Mouse (Mus musculus) neural tube, embryonic 13.5 days (tissue): ENCODE data around the gene Adcy7. TPM values are rescaled to one million over a fixed set of nuclear protein-coding genes. Genes with fewer than 3 reads are reported as not detected.

Experiments
- ATAC-seq: fragments of 200-750 bp; cut with Nextera tagmentation; 2 replicates; pipeline ENCODE4 v1.8.0; 2017; ENCODE audit warnings: low read depth, mild to moderate bottlenecking, moderate TSS enrichment, moderate library complexity
- H3K27ac ChIP-seq: fragments of 300-500 bp; sonication (generic); replicated peaks from 2 replicates; pipeline ENCODE4 v1.5.1; 2015; ENCODE audit warnings: moderate library complexity, mild to moderate bottlenecking, inconsistent platforms
- H3K27me3 ChIP-seq: fragments of 300-500 bp; sonication (generic); 2 replicates; pipeline ENCODE4 v1.6.1; 2015; ENCODE audit warnings: mild to moderate bottlenecking, inconsistent platforms
- H3K36me3 ChIP-seq: fragments of 300-500 bp; sonication (generic); 2 replicates; pipeline ENCODE4 v1.6.1; 2015; ENCODE audit warnings: mild to moderate bottlenecking, inconsistent platforms
- H3K4me1 ChIP-seq: fragments of 300-500 bp; sonication (generic); replicated peaks from 2 replicates; pipeline ENCODE4 v1.6.1; 2015; ENCODE audit warnings: inconsistent platforms
- H3K4me2 ChIP-seq: fragments of 300-500 bp; sonication (generic); 2 replicates; pipeline ENCODE4 v1.6.1; 2015; ENCODE audit warnings: inconsistent platforms, mild to moderate bottlenecking, moderate library complexity
- H3K4me3 ChIP-seq: fragments of 300-500 bp; sonication (generic); 2 replicates; pipeline ENCODE4 v1.5.1; 2015; ENCODE audit warnings: mild to moderate bottlenecking, inconsistent platforms
- H3K9ac ChIP-seq: fragments of 300-500 bp; sonication (generic); 2 replicates; pipeline ENCODE4 v1.6.1; 2015; ENCODE audit warnings: moderate library complexity, mild to moderate bottlenecking, inconsistent platforms
- H3K9me3 ChIP-seq: fragments of 300-500 bp; sonication (generic); 2 replicates; pipeline ENCODE4 v1.6.1; 2016; ENCODE audit warnings: inconsistent platforms
- WGBS: fragments of 180-500 bp; shearing (Covaris S2); methylation state at CpG from one replicate; pipeline ENCODE4 v1.1.7; 2015; 5-methylcytosine and 5-hydroxymethylcytosine counted together
- polyA plus RNA-seq: library from polyadenylated mRNA; unstranded; fragments of >200 nt; fragmentation: Nextera tagmentation; extraction: Ambion mirVana; gene quantifications from 2 replicates; pipeline ENCODE4 v1.2.1, GENCODE M21; 2015

Adcy7 gene
- polyA plus RNA-seq, 1 experiment from 2014 or later = 3.2 TPM

GRCm38 (mm10) chr8:88279220-88279619, 7.0 kb downstream of the Adcy7 start:
- Histone ChIP-seq H3K36me3 (no peaks in the 10 kb centered on the region), H3K4me2 (no peak overlapping the region), H3K4me1 (no peaks in the 10 kb centered on the region), H3K9ac (no peak overlapping the region), H3K9me3 (no peaks in the 10 kb centered on the region), H3K4me3 (no peak overlapping the region), H3K27ac (no peak overlapping the region), H3K27me3 (0 out of 2 replicates have a peak, but pooled peaks cover 2% of the 10 kb centered on the region)
- WGBS = 65% methylated on average over 5 of the region's 5 CpGs
- no peak for ATAC-seq

- no peaks in the 10 kb centered on the region for H3K36me3 ChIP-seq
- no peak overlapping the region for H3K27ac ChIP-seq
- no peak overlapping the region for H3K4me2 ChIP-seq
- H3K9me3 ChIP-seq = no peaks in the 10 kb centered on the region
- H3K27me3 ChIP-seq = no peaks in the 10 kb centered on the region
- no peak overlapping the region for H3K9ac ChIP-seq
- WGBS = 75% methylated on average over 6 of the region's 6 CpGs
- H3K4me3 ChIP-seq = no peak overlapping the region
- no peak for ATAC-seq
- H3K4me1 ChIP-seq = peaks cover 2% of the 10 kb centered on the region; the same call in 1 of the 2 replicates
Observed at GRCm38 (mm10) chr8:88279670-88280069, 7.5 kb downstream of the Adcy7 start.

DNA sequence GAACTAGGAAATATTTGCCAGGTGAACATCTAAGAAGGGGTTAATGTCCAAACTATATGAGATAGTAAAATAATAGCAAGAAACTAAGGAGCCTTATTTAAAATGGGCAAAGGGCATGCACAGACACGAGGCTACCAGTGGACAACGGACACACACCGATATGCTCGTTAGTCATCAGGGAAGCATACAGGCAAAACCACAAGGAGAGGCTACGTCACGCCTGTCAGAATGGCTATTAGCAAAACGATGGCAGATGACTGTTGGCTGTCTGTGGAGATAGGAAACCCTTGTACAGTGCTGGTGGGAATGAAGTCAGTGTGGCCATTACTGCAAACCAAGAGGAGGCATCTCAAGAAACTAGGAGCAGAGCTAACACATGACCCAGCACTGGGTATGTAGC, 8.7 kb downstream of the Adcy7 start:
- no peaks in the 10 kb centered on the region for H3K27me3 ChIP-seq
- no peak overlapping the region for H3K4me2 ChIP-seq
- no peak overlapping the region for H3K4me3 ChIP-seq
- ATAC-seq = no peak
- 84% methylated on average over 7 of the region's 7 CpGs for WGBS
- no peaks in the 10 kb centered on the region for H3K9me3 ChIP-seq
- H3K36me3 ChIP-seq = no peaks in the 10 kb centered on the region
- H3K9ac ChIP-seq = no peak overlapping the region
- no peak overlapping the region for H3K27ac ChIP-seq
- H3K4me1 ChIP-seq = peaks cover 5% of the 10 kb centered on the region; the same call in 1 of the 2 replicates

GRCm38 (mm10) chr8:88282684-88283083, 10.5 kb downstream of the Adcy7 start:
- 62% methylated on average over 8 of the region's 8 CpGs for WGBS
- no peaks in the 10 kb centered on the region for H3K36me3 ChIP-seq
- H3K4me3 ChIP-seq = no peak overlapping the region
- ATAC-seq = no peak
- peaks cover 5% of the 10 kb centered on the region; the same call in 1 of the 2 replicates for H3K4me1 ChIP-seq
- H3K9me3 ChIP-seq = no peaks in the 10 kb centered on the region
- H3K27me3 ChIP-seq = no peaks in the 10 kb centered on the region
- H3K9ac ChIP-seq = no peak overlapping the region
- no peak overlapping the region for H3K27ac ChIP-seq
- no peak overlapping the region for H3K4me2 ChIP-seq

- Histone ChIP-seq H3K4me2 (no peak overlapping the region), H3K4me3 (no peak overlapping the region), H3K36me3 (no peaks in the 10 kb centered on the region), H3K4me1 (peaks cover 7% of the 10 kb centered on the region; the same call in 1 of the 2 replicates), H3K9me3 (no peaks in the 10 kb centered on the region), H3K27me3 (no peaks in the 10 kb centered on the region), H3K9ac (no peak overlapping the region), H3K27ac (no peak overlapping the region)
- 86% methylated on average over 13 of the region's 13 CpGs for WGBS
- ATAC-seq = no peak
Observed at GRCm38 (mm10) chr8:88283243-88284115, 11.3 kb downstream of the Adcy7 start.

GRCm38 (mm10) chr8:88284738-88285137, 12.5 kb downstream of the Adcy7 start:
- H3K4me1 ChIP-seq = peaks cover 7% of the 10 kb centered on the region; the same call in 1 of the 2 replicates
- no peaks in the 10 kb centered on the region for H3K9me3 ChIP-seq
- H3K36me3 ChIP-seq = no peaks in the 10 kb centered on the region
- ATAC-seq = no peak
- no peak overlapping the region for H3K4me2 ChIP-seq
- H3K4me3 ChIP-seq = no peak overlapping the region
- 61% methylated on average over 7 of the region's 7 CpGs for WGBS
- no peak overlapping the region for H3K9ac ChIP-seq
- H3K27me3 ChIP-seq = no peaks in the 10 kb centered on the region
- H3K27ac ChIP-seq = no peak overlapping the region

GRCm38 (mm10) chr8:88285469-88286356, 13.5 kb downstream of the Adcy7 start:
- Histone ChIP-seq H3K27me3 (no peaks in the 10 kb centered on the region), H3K4me2 (no peak overlapping the region), H3K36me3 (no peaks in the 10 kb centered on the region), H3K27ac (no peak overlapping the region), H3K9me3 (no peaks in the 10 kb centered on the region), H3K9ac (no peak overlapping the region), H3K4me3 (no peak overlapping the region), H3K4me1 (peaks cover 7% of the 10 kb centered on the region; the same call in 1 of the 2 replicates)
- 91% methylated on average over 8 of the region's 8 CpGs for WGBS
- ATAC-seq = no peak

DNA sequence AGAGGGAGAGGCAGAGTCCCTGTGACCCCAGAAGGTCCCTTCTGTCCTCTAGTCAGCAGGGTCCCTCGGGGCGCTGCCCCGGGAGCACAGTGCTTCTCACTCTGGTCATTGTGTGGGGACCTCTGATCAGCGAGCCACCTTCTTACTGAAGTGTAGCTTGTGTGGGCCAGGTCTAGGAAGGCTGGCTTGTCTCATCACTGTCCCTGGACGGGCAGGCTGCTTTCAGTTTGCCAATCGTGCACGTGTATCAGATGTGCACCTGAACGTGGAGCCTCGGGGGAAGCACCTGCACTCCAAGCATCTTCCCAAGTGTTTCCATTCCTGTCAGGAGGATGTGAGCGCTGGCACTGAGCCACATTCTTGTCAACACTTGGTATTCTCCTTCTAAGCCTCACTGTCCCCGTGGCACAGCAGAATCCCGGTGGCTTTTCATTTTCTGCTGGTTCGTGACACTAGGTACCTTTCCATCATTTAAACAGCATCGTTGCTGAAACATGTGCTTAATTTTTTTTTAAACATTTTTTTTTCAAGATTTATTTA, 14.3 kb downstream of the Adcy7 start:
- no peak overlapping the region for H3K4me2 ChIP-seq
- WGBS = 89% methylated on average over 14 of the region's 14 CpGs
- H3K9me3 ChIP-seq = no peaks in the 10 kb centered on the region
- H3K27me3 ChIP-seq = no peaks in the 10 kb centered on the region
- no peak for ATAC-seq
- H3K4me3 ChIP-seq = no peak overlapping the region
- H3K36me3 ChIP-seq = no peaks in the 10 kb centered on the region
- no peak overlapping the region for H3K27ac ChIP-seq
- no peak overlapping the region for H3K9ac ChIP-seq
- H3K4me1 ChIP-seq = peaks cover 7% of the 10 kb centered on the region; the same call in 1 of the 2 replicates

DNA sequence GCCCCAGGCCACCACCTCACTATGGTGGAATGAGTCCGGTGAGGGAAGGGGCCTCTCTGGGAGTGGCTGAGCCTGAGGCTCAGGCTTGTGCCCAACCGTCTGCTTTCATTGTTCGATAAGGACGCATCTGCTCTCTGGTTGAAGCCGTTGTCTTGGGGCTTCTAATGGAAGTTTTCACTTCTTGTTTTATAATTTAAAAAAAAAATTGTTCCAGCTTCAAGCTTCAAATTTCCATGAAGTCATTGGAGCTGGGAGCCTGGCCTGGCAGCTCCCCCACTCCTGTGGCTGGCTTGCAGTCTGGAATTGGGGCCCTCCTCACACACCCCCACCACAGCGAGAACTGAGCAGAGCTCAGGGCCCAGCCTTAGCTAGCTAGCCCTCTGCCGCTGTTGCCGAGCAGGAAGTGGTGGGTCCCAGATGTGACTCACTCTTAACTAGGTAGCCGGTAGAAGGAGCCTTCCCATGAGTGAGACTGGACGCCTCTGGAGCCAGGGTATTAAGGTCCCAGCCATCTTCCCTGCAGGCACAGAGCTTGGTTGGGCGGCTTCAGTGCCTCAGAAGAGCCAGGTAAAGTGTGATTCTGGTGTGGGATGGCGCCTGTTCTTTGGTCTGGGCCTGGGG, 16.5 kb downstream of the Adcy7 start:
- Histone ChIP-seq H3K4me3 (no peak overlapping the region), H3K27ac (no peak overlapping the region), H3K9ac (no peak overlapping the region), H3K4me2 (no peak overlapping the region), H3K27me3 (no peaks in the 10 kb centered on the region), H3K9me3 (no peaks in the 10 kb centered on the region), H3K36me3 (no peaks in the 10 kb centered on the region), H3K4me1 (peaks cover 7% of the 10 kb centered on the region; the same call in 1 of the 2 replicates)
- WGBS = 63% methylated on average over 12 of the region's 12 CpGs
- ATAC-seq = no peak

DNA sequence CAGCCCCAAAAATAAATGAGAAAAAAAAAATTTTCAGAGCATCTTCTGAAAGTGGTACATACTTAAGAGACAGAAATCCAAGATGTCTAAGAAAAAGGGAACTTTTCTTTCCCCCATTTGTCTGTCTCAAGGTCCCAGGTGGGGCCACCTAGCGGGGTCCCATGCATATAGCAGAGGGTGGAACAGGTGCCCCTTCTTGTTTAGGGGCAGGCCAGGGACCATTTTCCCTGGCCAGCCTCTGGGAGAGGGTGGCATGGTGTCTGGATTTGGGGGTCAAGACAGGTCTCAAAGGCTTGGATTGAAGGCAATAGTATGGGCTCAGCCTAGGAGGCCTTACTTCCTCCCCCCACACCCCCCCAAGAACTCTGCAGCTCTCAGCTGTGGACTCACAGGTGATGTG, 17.7 kb downstream of the Adcy7 start:
- Histone ChIP-seq H3K4me2 (no peak overlapping the region), H3K4me3 (no peak overlapping the region), H3K36me3 (no peaks in the 10 kb centered on the region), H3K9me3 (no peaks in the 10 kb centered on the region), H3K9ac (no peak overlapping the region), H3K4me1 (peaks cover 3% of the 10 kb centered on the region; the same call in 1 of the 2 replicates), H3K27ac (no peak overlapping the region), H3K27me3 (no peaks in the 10 kb centered on the region)
- 78% methylated on average over 1 of the region's 1 CpGs for WGBS
- no peak for ATAC-seq

DNA sequence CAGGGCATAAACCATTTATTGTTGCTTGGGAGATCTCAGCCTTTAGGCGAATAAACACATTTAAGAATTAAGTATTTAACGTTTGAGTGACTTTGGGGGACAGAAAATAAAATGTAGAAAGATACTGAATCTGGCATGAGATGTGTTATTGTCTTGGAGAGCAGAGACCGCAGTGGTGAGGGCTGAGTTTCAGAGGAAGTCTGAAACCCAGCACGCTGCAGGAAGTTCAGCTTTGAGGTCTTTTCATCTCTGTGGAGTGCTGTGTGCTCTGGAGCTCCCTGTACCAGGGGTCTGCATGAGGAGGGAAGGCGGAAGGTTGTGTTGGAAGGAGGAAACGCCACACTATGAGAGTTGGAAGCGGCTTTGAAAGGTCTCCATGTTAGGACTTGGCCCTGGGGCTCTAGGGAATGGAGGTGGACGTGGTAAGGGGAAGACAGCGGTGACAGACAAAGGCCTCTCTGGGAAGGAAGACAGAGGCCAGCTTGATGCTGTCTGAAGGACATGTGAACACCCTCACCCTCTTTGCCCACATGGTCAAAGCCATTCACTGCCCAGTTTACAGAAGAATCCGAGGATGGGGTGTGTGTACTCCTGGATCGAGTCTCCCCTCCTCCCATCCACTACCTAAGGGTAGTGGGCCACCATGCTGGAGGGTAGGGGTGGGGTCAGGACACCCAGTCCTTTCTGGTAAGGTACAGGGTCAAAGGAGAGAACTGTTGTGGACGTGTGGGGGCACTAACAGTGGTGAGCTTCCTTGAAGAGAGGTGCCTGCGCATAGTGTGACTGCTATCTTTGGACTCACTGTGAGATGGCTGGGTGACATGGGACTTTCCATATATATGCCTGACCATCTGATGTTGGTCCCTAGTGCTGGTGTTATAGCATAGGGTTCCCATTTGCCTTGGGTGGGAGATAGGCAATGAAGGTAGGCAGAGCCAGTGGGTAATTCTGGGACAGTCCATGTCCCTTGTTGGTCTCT, 18.4 kb downstream of the Adcy7 start:
- Histone ChIP-seq H3K4me2 (no peak overlapping the region), H3K36me3 (no peaks in the 10 kb centered on the region), H3K4me1 (0 out of 2 replicates have a peak, but pooled peaks cover 2% of the 10 kb centered on the region), H3K9ac (no peak overlapping the region), H3K4me3 (no peak overlapping the region), H3K27me3 (no peaks in the 10 kb centered on the region), H3K27ac (no peak overlapping the region), H3K9me3 (no peaks in the 10 kb centered on the region)
- 84% methylated on average over 13 of the region's 13 CpGs for WGBS
- no peak for ATAC-seq
